Mouse (Mus musculus): Measurements from ENCODE around the gene Ralbp1. TPM values are rescaled to one million over a fixed set of nuclear protein-coding genes. Genes with fewer than 3 reads are reported as not detected.
A peak's percentile ranks its signal among the peaks of the same experiment; 100 is the strongest.

Gene Ralbp1
- polyA plus RNA-seq, 1 experiment from 2014 or later, result 45.4 TPM

GRCm38 (mm10) chr17:65867996-65868395 lies 17.6 kb downstream of the Ralbp1 start:
- Histone ChIP-seq H3K9ac (ENCODE audit: low read length) (no peak overlapping the region), H3K4me1 (ENCODE audit: control insufficient read depth, insufficient read depth, low read length) (no peaks in the 10 kb centered on the region), H3K4me2 (no peak overlapping the region), H3K27me3 (ENCODE audit: control insufficient read depth, insufficient read depth, low read length) (no peaks in the 10 kb centered on the region), H3K4me3 (ENCODE audit: low read depth, low read length) (no peak overlapping the region), H3K36me3 (ENCODE audit: control insufficient read depth, insufficient read depth, low read length) (peaks cover 7% of the 10 kb centered on the region; the same call in 1 of the 2 replicates), H3K9me3 (ENCODE audit: control insufficient read depth, low read length) (no peaks in the 10 kb centered on the region), H3K27ac (ENCODE audit: low read depth, low read length) (no peak overlapping the region)
- WGBS, result 90% methylated on average over 5 of the region's 5 CpGs
- ATAC-seq (ENCODE audit: low FRiP score) (no peak), DNase-seq (ENCODE audit: low spot score, missing footprints) (peak; percentile 31)

GRCm38 (mm10) chr17:65866201-65866600 lies 19.4 kb downstream of the Ralbp1 start:
- 97% methylated on average over 3 of the region's 3 CpGs for WGBS
- no peak overlapping the region for H3K4me2 ChIP-seq
- ATAC-seq (ENCODE audit: low FRiP score) (no peak), DNase-seq (ENCODE audit: low spot score, missing footprints) (peak; percentile 6)
- H3K4me3 ChIP-seq (ENCODE audit: low read depth, low read length), result no peak overlapping the region
- no peak overlapping the region for H3K27ac ChIP-seq (ENCODE audit: low read depth, low read length)
- no peaks in the 10 kb centered on the region for H3K4me1 ChIP-seq (ENCODE audit: control insufficient read depth, insufficient read depth, low read length)
- no peaks in the 10 kb centered on the region for H3K27me3 ChIP-seq (ENCODE audit: control insufficient read depth, insufficient read depth, low read length)
- H3K36me3 ChIP-seq (ENCODE audit: control insufficient read depth, insufficient read depth, low read length), result peaks cover 7% of the 10 kb centered on the region; the same call in 1 of the 2 replicates
- H3K9ac ChIP-seq (ENCODE audit: low read length), result no peak overlapping the region
- H3K9me3 ChIP-seq (ENCODE audit: control insufficient read depth, low read length), result no peaks in the 10 kb centered on the region

GRCm38 (mm10) chr17:65865265-65865664 lies 20.3 kb downstream of the Ralbp1 start:
- no peak for DNase-seq (ENCODE audit: low spot score, missing footprints)
- peaks cover 7% of the 10 kb centered on the region; the same call in 1 of the 2 replicates for H3K36me3 ChIP-seq (ENCODE audit: control insufficient read depth, insufficient read depth, low read length)
- H3K27me3 ChIP-seq (ENCODE audit: control insufficient read depth, insufficient read depth, low read length), result no peaks in the 10 kb centered on the region
- no peak overlapping the region for H3K9ac ChIP-seq (ENCODE audit: low read length)
- no peak overlapping the region for H3K4me3 ChIP-seq (ENCODE audit: low read depth, low read length)
- no peak overlapping the region for H3K4me2 ChIP-seq
- H3K27ac ChIP-seq (ENCODE audit: low read depth, low read length), result no peak overlapping the region
- no peaks in the 10 kb centered on the region for H3K4me1 ChIP-seq (ENCODE audit: control insufficient read depth, insufficient read depth, low read length)
- H3K9me3 ChIP-seq (ENCODE audit: control insufficient read depth, low read length), result no peaks in the 10 kb centered on the region
- peak; percentile 15; the same call in 1 of the 2 replicates for ATAC-seq (ENCODE audit: low FRiP score)

GRCm38 (mm10) chr17:65864742-65865141 lies 20.9 kb downstream of the Ralbp1 start:
- DNase-seq (ENCODE audit: low spot score, missing footprints), result peak; percentile 89
- Histone ChIP-seq H3K27ac (ENCODE audit: low read depth, low read length) (no peak overlapping the region), H3K4me3 (ENCODE audit: low read depth, low read length) (no peak overlapping the region), H3K4me1 (ENCODE audit: control insufficient read depth, insufficient read depth, low read length) (no peaks in the 10 kb centered on the region), H3K27me3 (ENCODE audit: control insufficient read depth, insufficient read depth, low read length) (no peaks in the 10 kb centered on the region), H3K4me2 (no peak overlapping the region), H3K36me3 (ENCODE audit: control insufficient read depth, insufficient read depth, low read length) (peaks cover 7% of the 10 kb centered on the region; the same call in 1 of the 2 replicates), H3K9ac (ENCODE audit: low read length) (no peak overlapping the region), H3K9me3 (ENCODE audit: control insufficient read depth, low read length) (no peaks in the 10 kb centered on the region)
- ATAC-seq (ENCODE audit: low FRiP score), result peak; percentile 21; the same call in 1 of the 2 replicates
- 45% methylated on average over 4 of the region's 4 CpGs for WGBS

- no peak for ATAC-seq (ENCODE audit: low FRiP score)
- H3K9me3 ChIP-seq (ENCODE audit: control insufficient read depth, low read length), result no peaks in the 10 kb centered on the region
- no peak overlapping the region for H3K27ac ChIP-seq (ENCODE audit: low read depth, low read length)
- no peak overlapping the region for H3K9ac ChIP-seq (ENCODE audit: low read length)
- WGBS, result 94% methylated on average over 12 of the region's 12 CpGs
- H3K27me3 ChIP-seq (ENCODE audit: control insufficient read depth, insufficient read depth, low read length), result no peaks in the 10 kb centered on the region
- H3K4me2 ChIP-seq, result no peak overlapping the region
- H3K36me3 ChIP-seq (ENCODE audit: control insufficient read depth, insufficient read depth, low read length), result peaks cover 10% of the 10 kb centered on the region; the same call in 1 of the 2 replicates
- DNase-seq (ENCODE audit: low spot score, missing footprints), result no peak
- H3K4me1 ChIP-seq (ENCODE audit: control insufficient read depth, insufficient read depth, low read length), result no peaks in the 10 kb centered on the region
- H3K4me3 ChIP-seq (ENCODE audit: low read depth, low read length), result no peak overlapping the region
Observed at GRCm38 (mm10) chr17:65863830-65864229, 21.8 kb downstream of the Ralbp1 start.

- WGBS, result 57% methylated on average over 4 of the region's 4 CpGs
- Histone ChIP-seq H3K9me3 (ENCODE audit: control insufficient read depth, low read length) (no peaks in the 10 kb centered on the region), H3K9ac (ENCODE audit: low read length) (no peak overlapping the region), H3K27me3 (ENCODE audit: control insufficient read depth, insufficient read depth, low read length) (no peaks in the 10 kb centered on the region), H3K4me3 (ENCODE audit: low read depth, low read length) (no peak overlapping the region), H3K4me2 (no peak overlapping the region), H3K36me3 (ENCODE audit: control insufficient read depth, insufficient read depth, low read length) (peaks cover 10% of the 10 kb centered on the region; the same call in 1 of the 2 replicates), H3K4me1 (ENCODE audit: control insufficient read depth, insufficient read depth, low read length) (no peaks in the 10 kb centered on the region), H3K27ac (ENCODE audit: low read depth, low read length) (no peak overlapping the region)
- peak; percentile 92 for DNase-seq (ENCODE audit: low spot score, missing footprints)
- ATAC-seq (ENCODE audit: low FRiP score), result no peak
Observed at GRCm38 (mm10) chr17:65862579-65862978, 23.0 kb downstream of the Ralbp1 start.

GRCm38 (mm10) chr17:65857617-65858016 lies 28.0 kb downstream of the Ralbp1 start:
- ATAC-seq (ENCODE audit: low FRiP score), result no peak
- no peaks in the 10 kb centered on the region for H3K27me3 ChIP-seq (ENCODE audit: control insufficient read depth, insufficient read depth, low read length)
- H3K4me3 ChIP-seq (ENCODE audit: low read depth, low read length), result no peak overlapping the region
- no peak overlapping the region for H3K4me2 ChIP-seq
- 86% methylated on average over 4 of the region's 4 CpGs for WGBS
- no peaks in the 10 kb centered on the region for H3K4me1 ChIP-seq (ENCODE audit: control insufficient read depth, insufficient read depth, low read length)
- DNase-seq (ENCODE audit: low spot score, missing footprints), result no peak
- H3K27ac ChIP-seq (ENCODE audit: low read depth, low read length), result no peak overlapping the region
- H3K9me3 ChIP-seq (ENCODE audit: control insufficient read depth, low read length), result no peaks in the 10 kb centered on the region
- peaks cover 3% of the 10 kb centered on the region; the same call in 1 of the 2 replicates for H3K36me3 ChIP-seq (ENCODE audit: control insufficient read depth, insufficient read depth, low read length)
- H3K9ac ChIP-seq (ENCODE audit: low read length), result no peak overlapping the region

GRCm38 (mm10) chr17:65854006-65854405 lies 31.6 kb downstream of the Ralbp1 start:
- Histone ChIP-seq H3K9ac (ENCODE audit: low read length) (no peak overlapping the region), H3K36me3 (ENCODE audit: control insufficient read depth, insufficient read depth, low read length) (peaks cover 9% of the 10 kb centered on the region; the same call in 1 of the 2 replicates), H3K4me1 (ENCODE audit: control insufficient read depth, insufficient read depth, low read length) (no peaks in the 10 kb centered on the region), H3K4me3 (ENCODE audit: low read depth, low read length) (no peak overlapping the region), H3K9me3 (ENCODE audit: control insufficient read depth, low read length) (no peaks in the 10 kb centered on the region), H3K27ac (ENCODE audit: low read depth, low read length) (no peak overlapping the region), H3K4me2 (no peak overlapping the region), H3K27me3 (ENCODE audit: control insufficient read depth, insufficient read depth, low read length) (no peaks in the 10 kb centered on the region)
- no peak for DNase-seq (ENCODE audit: low spot score, missing footprints)
- WGBS, result 96% methylated on average over 4 of the region's 4 CpGs
- no peak for ATAC-seq (ENCODE audit: low FRiP score)

GRCm38 (mm10) chr17:65853326-65853725 lies 32.3 kb downstream of the Ralbp1 start:
- Histone ChIP-seq H3K4me1 (ENCODE audit: control insufficient read depth, insufficient read depth, low read length) (no peaks in the 10 kb centered on the region), H3K9me3 (ENCODE audit: control insufficient read depth, low read length) (no peaks in the 10 kb centered on the region), H3K9ac (ENCODE audit: low read length) (no peak overlapping the region), H3K4me3 (ENCODE audit: low read depth, low read length) (no peak overlapping the region), H3K4me2 (no peak overlapping the region), H3K27me3 (ENCODE audit: control insufficient read depth, insufficient read depth, low read length) (no peaks in the 10 kb centered on the region), H3K27ac (ENCODE audit: low read depth, low read length) (no peak overlapping the region), H3K36me3 (ENCODE audit: control insufficient read depth, insufficient read depth, low read length) (peaks cover 7% of the 10 kb centered on the region; the same call in 1 of the 2 replicates)
- no peak for DNase-seq (ENCODE audit: low spot score, missing footprints)
- 90% methylated on average over 6 of the region's 6 CpGs for WGBS
- no peak for ATAC-seq (ENCODE audit: low FRiP score)

Data from midbrain, embryonic 11.5 days (tissue).